Mouse (Mus musculus) ovary, postnatal 14 days (tissue): ENCODE measurements around the gene Map3k13.
"Not testable (repeated sequence)": the region's sequence is repeated elsewhere in the genome, so short reads cannot be mapped to it uniquely, and the experiment has no call there.

Experiments
- DNase-seq: peaks from one replicate; pipeline ENCODE4 v3.0.0; 2022; ENCODE audit warnings: low spot score

Map3k13 gene

DNA sequence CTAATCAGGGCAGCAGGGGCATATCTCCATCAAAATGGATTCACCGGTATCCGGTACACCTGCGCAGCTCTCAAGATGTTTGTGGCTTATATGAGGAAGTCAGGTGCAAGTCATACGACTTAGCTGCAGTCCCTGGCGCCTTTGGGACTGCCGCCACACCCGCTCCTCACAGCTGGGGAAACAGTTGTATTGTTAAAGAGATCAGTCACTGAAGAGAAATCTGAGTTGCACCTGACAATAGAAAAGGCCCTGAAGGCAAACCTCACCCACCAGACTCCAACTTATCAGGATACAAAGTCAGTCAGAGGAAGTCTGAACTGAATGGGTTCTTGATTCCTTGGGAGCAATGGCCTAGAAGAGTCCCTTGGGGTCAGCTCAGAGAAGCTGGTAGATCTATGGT lies 13.6 kb downstream of the Map3k13 start:
- not testable (repeated sequence) for DNase-seq

DNA sequence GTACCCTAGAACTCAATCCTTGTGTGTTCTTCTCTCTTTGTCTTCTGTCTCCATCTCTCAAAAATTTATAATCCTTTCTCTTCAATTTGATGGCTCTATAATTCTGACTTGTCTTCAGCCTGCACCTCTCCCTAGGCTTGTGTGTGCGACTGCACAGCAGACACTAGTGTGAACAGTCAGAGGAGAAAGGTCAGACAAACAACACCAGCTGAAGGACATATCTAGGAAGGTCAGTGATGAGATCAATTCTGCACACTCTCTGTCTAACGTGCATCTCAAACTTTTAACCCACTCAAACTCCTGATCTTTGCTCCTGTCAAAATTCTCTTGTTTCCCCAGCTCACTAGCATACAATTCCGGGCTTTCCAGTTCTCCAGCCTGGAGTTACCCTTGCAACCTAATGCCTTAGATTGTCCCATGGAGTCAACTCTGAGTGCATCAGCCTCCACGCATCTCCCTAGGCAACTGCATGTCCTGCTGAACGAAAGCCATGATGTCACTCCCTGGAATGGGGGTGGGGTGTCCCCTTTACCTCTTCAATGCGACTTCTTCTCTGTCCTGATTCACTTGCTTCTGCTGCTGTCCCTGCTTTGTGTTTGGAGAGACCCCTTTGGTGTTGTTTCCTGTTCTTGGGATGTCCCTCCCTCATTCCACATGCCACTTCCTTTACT lies 19.2 kb downstream of the Map3k13 start:
- DNase-seq = no peak

DNA sequence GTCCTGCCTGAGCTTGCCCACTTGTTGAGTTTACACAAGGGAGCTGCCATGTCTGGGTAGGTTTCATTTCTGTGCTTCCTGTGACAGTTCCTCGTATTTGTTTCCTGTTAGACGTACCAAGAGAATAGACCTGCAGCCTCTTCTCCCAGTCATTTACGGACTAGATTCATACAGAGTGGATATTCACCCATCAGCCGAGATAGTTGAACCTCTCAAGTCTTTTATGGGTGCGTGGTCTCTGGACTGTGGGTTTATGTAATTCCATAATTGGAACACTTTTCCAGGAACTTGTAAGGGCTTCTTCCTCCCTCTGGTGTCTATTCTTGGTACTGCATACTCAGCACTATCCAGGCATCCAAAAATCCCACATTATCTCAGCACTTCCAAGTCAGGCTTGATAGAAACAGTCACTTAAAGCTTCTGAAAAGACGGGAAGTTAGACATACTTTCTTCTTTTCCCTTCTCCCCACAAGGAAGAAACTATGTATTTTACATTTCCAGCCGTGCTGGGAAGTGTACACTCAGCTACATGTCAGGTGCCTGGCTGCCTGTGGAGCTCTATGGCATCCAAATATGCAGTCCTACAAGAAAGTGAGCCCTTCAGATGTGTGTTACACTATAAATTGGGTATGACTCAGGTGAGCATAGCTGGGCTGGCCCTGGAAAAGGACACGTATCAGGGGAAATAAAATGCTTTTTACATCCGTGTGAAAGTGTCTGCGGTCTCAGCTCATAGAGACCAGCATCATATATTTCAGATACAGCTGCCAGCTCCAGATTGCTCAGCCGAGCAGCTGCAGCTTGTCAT lies 20.9 kb downstream of the Map3k13 start:
- DNase-seq = peak; percentile 58

DNA sequence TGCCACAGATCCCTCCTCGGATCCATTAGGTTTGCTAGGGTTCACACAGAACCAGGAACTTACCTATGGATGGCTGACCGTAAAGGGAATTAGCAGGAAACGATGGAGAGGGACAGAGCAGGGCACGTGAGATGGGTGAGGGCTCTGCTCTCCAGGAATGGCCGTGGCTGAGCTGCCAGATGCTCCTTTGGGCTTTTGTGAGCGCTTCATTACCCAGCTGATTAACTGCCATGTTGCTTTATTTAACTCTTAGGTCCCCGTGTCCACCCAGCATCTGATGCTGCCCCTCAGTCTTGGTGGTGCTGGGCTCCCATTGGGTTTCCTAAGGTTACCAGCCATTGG lies 21.5 kb downstream of the Map3k13 start:
- no peak for DNase-seq

DNA sequence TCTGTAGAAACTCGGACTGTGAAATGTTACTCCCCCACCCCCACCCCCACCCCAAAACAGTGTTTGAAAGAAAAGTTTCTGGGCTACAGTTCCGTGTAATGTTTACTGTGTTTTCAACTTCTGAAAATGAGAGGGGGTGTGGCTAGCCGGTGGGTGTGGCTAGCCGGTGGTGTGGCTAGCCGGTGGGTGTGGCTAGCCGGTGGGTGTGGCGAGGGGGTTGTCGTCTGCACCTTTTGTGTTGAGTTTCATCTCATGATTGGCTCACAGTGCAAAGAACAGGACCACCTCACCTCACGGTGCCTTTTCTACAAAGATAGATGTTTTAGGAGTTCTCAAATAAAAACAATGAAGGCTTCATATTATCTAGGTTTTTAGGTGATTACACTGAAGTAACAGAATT lies 24.0 kb downstream of the Map3k13 start:
- DNase-seq = no peak

DNA sequence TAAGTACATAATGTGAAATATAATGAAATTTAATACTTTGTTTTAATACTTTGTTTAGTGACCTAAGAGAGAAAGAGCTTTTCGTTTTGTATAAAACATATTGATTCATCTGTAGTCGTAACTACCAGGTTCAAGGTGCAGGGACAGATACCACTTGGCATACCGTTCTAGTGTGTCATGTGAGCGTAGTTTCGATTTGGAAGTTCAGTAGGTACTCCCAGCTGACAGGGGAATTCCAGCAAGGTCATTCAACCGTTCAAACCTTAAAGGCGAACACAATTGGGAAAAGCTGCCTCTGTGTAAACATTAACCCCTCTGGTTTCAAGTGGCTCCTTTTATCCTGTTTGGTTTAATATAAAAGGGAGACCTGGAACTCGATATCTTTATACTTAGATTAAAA lies 24.5 kb downstream of the Map3k13 start:
- no peak for DNase-seq

DNA sequence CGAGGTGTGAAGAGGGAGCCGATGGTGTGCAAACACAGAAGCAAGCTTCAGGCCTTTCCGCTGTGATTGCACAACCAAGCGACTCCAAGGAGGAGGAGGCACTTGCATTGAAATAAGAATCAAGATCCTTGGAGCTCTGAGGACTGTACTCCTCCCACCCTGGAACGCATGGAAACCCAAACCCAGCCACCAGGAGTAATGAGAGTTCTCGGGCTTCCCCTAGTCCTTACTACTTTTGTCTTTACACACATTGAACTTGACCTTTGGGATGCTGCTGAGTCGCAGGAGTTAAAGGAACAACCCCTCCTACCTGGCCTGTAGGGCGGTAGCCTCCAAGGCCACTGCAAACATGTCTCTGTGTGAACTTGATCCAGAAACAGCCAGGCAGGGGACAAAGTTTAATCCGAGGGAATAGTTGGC lies 31.5 kb downstream of the Map3k13 start:
- no peak for DNase-seq

DNA sequence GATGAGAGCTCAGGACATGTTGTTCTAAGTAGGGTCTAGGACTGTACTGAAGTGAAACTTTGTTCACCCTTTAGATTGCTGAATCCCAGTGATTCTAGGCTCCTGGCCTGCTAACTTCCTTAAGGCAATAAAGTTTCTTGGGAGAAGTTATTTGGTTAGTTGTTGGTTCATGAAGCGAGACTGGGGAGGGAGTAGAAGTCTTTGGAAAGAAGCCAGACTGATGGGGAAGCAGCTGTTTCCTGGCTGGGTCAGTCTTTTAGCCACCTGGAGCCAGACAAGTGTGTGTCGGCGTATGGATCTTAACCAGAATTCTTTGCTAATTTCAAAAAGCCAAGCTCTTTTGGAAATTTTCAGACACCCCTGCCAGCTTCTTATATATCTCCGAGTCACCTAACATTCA lies 33.0 kb downstream of the Map3k13 start:
- DNase-seq = no peak

DNA sequence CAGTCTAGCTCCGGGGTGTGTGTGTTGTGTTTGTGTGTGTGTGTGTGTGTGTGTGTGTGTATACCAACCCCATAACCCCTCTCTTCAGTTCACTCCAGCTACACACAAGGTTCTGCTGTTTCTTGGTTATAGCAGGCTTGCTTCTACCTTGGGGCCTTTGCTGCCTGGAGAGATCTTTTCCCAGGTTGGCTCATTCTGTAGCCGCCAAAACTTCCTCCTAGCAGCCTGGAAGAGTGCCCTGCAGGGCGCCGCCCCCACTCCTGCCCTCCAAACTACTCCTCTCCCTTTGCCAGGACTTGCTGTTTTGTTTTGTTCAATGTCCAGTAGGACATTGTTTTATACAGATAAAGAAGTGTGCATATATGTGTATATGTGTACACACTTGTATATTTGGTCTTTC lies 33.4 kb downstream of the Map3k13 start:
- DNase-seq = no peak

DNA sequence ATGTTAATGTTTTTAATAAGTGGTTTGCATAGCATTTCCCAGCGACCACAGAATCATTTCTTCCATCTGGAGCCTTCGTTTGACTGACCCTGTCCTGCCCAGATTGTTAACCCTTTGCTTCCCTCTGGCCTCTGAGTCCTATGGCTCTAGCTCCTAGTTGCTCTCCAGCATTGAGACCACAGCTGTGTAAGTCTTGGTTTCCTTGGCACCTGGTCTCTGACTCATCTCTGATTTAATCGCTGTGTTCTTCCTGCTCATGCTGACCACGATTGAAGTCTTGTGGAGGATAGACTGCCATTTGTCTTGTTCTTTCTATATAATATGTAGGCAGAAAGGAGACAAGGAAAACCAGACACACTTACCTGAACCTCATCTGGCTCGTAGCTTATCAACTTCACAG lies 35.6 kb downstream of the Map3k13 start:
- DNase-seq = no peak

DNA sequence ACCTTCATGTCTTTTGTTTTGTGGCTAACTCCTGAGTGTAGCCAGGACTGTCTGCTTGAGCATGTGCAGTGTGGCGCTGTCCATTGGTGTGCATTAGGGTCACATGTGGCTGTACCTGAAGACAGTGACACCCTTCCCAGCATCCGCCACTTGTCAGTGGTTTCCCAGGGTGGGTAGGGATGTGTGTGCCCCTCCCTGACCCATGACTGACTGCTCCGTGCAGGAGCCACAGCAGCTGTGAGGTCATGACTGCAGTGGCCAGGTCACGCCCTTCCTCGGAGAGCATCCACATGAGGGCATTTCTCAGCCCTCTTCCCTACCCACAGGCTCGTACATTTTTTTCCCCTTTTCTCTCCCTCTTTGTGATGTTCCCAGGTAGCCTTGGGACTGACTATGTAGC lies 36.6 kb downstream of the Map3k13 start:
- DNase-seq = no peak

DNA sequence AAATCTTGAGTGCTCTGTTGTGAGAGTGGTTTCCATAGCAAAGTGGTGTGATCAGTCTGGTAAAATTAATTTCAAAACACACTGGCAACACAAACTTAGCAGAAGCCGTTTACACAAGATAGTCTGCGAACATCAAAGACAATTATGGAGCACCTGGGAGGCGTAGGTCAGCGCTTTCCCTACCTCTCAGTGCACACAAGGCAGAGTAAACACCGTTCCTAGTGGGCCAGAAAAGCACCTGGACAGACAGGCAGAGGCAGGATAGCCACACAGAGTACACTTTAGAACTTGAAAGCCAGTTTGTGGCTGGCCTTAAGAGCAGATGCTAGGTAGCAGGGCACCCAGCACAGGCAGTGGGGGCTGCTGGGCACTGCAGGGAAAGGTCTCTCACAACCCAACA lies 37.6 kb downstream of the Map3k13 start:
- no peak for DNase-seq

DNA sequence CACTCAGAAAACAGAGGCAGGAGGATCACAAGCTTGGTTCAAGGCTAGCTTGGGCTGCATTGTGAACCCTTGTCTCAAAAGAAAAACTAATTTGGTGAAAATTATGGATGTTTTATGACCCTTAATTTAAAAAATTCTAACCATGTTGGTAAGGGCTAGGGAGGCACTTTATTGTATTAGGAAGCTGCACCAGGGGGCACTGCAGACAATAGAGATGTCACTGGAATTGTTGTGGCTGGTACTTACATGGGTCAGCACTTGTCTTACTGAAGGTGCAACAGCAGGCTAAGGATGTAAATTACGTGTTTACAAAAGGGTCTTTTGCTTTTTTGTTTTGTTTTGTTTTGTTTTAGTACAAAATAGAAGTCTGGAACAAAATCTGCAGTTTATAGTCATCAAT lies 39.3 kb downstream of the Map3k13 start:
- DNase-seq = no peak

DNA sequence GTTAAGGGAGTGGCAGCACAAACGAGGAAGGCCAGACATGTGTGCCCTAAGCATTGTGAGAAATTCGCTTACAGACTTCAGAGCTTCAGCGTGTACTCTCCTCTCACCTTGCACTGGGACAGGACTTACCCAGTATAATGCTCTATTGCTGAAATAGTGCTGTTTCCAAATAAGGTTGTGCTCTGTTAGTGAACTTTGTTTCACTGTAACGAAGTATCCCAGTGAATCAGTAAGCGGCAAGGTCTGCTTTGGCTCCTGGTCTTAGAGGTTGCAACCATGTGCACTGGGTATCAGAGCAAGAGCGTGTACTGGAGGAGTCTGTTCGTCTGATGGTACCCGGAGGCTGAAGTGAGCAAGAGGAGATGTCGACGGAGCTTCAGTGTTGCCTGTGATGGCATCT lies 39.8 kb downstream of the Map3k13 start:
- no peak for DNase-seq

DNA sequence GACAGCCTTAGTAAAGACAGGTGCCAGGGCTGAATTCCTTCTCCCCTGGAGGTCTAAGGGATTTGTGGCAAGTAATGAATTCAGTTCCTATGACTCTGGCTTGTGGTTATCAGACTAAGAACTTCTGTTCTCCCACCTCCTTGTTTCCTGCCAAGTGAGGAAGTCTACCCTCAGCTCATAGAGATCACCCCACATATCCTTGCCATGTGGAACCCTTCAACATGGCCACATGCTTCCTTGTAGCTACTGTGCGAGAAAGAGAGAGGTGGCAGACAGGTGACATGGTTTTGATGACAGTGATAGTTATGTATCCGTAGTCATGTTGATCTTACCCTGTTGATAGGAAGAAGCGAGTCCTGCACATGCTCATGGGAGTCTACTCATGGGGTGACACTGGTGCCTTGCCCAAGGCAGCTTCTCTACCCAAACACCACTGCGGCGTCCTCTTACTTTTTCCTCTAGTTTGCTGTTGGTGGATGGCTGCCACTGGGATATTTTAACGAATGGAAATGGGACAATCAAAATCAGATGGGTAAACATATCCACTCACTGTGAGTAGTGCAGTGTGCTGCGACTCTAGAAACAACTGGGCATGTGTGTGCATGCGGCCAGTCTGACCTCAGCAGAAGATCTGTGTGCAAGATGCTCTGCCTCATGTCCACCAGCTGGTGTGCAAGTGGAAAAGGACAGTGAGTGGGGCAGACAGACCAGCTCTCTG lies 40.9 kb downstream of the Map3k13 start:
- no peak for DNase-seq

DNA sequence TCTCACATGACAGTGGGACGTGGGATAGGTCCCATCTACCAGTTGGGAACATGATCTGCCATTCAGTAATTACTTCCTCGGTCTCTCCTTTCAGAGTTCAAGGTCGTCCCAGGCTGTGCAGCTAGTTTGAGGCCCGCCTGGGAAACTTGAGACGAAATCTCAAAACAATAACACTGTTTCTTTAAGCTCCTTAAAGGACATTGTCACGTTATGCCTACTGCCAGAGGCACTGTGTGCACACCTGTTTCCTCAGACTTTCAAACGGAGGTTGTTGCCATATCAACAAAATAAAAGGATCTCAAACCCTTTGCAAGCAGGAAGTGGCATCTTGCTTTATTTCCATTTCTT lies 41.4 kb downstream of the Map3k13 start:
- DNase-seq = no peak

DNA sequence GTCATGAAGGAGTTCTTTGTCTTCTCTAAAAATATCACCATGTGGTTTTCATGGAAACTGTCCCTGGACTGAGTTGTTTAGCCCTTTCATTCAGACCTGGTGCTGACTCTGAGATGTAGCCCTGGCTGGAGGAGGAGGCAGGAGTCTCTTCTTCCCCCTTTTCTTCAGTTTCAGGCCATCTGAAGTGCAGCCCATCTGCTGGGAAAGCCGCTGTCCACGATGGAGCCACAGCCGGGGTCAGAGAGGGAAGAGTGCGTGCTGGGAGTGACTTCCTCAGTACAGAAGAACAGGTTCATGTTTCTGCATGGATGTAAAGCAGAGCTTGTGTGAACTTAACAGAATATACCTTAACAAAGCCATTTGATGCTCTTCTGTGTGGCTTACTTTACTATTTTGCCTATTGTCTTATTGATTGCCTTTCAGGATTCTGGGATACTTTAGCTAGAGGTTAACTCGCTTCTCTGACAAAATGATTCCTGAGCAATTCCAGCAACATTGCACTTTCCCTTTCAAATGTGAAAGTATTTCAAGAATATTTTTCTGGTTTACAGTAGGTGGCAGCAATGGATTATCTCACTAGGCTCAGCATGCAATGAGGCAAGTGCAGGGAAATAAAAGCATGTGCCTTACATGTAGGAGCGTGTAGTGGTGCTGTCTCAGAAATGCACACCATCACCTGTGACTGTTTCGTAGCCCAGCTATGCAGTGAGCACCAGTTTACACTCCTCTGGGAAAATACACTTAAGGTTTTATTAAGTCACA lies 42.3 kb downstream of the Map3k13 start:
- DNase-seq = no peak

DNA sequence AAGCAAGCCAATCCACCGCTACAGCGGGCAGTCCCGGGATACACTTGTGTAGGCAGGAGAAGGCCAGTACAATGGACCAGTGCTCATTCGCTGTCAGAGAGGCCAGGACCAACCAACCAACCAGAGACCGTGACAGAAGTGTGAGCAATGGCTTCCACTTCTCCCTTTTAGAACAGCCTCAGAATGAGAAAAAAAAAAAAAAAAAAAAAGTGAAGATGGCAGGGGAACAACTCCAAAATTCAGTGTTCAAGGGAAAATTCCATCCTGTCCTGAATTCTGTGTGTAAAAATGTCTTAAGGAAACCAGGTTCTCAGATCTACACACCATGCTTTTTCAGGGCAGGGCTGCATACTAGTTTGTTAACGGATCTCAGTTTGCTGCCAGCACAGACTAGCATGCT lies 43.5 kb downstream of the Map3k13 start:
- DNase-seq = no peak

DNA sequence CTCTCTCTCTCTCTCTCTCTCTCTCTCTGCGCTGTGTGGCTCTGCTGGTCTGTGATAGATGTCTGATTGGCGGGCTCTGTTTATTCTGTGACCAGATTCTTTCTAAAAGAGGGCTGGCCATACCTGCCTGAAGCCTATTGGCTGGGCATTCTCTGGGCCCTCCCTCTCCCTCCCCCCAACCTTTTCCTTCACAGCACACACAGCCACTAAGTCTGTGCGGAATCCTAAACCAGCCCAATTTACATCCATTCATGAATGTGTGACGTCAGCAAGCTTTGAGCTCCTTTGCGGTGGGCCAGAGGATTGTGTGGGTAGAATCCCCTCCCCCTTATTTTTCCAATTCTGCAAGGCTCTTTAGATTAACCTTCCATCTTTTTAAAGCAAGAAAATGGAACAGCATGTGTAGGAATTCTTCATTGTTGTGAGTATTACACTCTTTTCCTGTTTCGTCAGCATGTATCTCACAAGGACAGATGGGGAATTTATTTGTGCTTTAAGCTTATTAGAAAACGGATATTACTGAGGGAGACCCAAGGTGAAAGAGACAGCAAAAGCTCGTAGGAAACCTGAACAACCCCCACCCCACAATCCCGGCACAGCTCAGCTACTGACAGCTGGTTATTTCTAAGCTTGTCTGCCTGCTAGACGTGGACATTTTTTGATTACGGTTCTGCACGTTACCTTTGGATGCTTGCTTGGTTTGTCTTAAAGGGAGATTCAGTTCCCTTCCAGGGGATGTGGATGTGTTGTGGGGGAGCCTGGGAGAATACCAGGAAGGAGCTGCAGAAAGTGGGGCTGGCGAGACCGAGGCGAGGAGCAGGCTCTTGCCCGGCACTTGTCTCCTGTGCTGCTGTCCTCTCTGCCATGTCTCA lies 51.9 kb downstream of the Map3k13 start:
- DNase-seq = no peak

DNA sequence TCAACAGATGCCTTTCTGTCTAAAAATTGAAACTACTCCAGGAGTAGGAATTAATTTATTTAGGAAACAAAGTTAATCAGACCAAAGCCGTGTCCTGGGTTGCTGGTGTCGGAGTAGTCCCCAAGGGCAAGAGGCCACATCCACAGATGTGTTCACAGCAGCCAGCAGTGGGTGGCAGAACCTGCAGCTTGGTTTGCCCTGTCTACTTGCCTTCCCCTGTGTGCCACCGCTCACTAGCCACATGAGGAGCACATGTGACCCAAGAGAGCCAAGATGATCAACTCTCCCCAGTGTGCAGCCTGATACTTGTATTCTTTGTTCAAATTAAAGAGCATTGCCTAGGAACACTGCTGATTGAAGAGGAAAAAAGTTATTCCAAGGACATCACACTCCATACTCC lies 54.3 kb downstream of the Map3k13 start:
- DNase-seq = no peak

DNA sequence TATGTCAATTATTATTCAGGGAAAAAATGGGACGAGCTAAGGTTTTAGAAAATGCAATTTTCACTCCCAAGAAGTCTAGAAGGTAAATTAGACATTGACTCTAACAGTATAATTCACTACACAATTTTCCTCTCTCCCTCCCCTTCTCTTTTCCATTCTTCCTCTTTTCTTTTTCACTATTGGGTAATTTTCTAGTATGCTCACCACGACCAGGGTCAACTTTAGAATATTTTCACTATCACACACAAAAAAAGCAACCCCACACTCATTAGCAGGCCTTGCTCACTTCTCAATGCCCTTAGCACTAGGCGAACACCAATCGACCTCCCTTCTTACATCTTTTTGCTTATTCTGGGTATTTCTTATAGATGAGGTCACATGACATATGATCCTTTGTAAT lies 54.7 kb downstream of the Map3k13 start:
- no peak for DNase-seq

DNA sequence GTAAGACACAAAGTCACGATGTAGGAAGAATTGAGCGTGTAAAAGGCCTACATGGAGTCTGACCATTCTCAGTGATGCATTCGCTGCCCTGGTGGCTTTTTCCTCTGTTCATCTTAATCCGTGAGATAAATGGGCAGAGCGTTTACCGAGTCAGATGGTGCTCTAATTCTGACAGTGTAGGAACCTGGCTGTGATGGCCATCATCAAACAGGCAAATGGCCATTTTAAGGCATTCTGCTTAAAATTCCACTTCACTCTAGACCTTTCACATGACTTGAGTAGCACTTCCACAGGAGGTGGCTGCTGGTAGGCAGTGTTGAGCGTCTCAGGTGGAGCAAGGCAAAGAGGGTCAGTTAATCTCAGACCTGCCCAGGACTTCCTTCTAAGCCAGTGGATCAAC lies 58.2 kb downstream of the Map3k13 start:
- DNase-seq = no peak
